Mouse (Mus musculus) cerebellum, adult 9-10 months (tissue): ENCODE results near the gene Prkch.
"Not testable (repeated sequence)": the region's sequence is repeated elsewhere in the genome, so short reads cannot be mapped to it uniquely, and the experiment has no call there.

Experiments used
- DNase-seq: peaks from one replicate; pipeline ENCODE4 v3.0.0; 2022

Gene Prkch

GRCm38 (mm10) chr12:73584610-73585240 is at the start of gene Prkch:
TSS of gene Prkch (plus strand) at chr12:73584796.
- DNase-seq: no peak

DNA sequence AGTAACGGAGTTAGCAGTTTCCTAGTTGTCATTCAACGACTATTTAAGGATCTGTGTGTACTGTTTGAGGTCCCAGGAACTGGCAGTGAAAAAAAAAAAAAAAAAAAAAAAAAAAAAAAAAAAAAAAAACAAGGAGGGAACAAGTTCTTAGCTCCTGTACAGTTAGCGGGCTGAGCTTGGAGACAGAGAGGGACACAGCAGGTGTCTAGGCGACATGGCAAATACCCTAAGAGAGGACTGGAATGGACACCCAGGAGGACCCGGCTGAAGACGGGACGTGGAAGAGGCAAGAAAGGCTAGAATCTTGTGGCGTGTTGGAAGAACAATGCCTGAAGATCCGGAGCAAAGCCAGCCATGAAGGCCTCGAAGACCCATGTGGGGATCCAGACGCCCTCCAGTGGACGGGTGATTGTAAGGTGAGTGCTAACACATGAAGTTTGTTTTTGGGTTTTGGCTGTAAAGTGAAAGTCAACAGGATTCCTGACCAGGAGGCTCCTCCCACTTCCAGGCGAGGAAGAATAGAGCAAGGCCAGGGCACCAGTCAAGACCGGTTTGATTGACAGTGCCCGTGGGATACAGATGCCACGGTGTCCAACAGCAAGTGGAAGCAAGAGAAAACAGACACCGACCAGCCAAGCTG is 47.0 kb upstream of the Prkch start:
- no peak for DNase-seq

- DNase-seq: not testable (repeated sequence)
Measured at GRCm38 (mm10) chr12:73538139-73538508, 46.5 kb upstream of the Prkch start.

DNA sequence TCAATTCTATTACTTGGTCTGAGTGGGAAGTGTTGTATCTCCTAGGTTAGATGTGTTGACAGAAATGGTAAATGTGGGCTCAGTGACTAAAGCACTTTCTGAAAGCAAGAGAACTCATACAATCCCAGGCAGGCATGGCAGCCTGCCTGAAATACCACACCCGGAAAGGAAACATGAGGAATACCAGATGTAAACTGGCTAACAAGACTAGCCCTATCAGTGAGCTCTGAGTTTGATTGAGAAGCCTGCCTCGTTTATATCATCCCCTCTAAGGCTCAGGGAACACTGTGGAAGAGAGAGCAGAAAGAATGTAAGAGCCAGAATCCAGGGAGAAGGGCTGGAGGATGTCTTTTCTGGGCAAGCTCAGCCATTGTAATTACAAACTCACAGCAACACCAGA is 45.4 kb upstream of the Prkch start:
- DNase-seq: no peak

- DNase-seq: no peak
Measured at GRCm38 (mm10) chr12:73540402-73540801, 44.2 kb upstream of the Prkch start.

GRCm38 (mm10) chr12:73543191-73543590 is 41.4 kb upstream of the Prkch start:
- DNase-seq: no peak

- no peak for DNase-seq
Measured at GRCm38 (mm10) chr12:73544736-73545671, 39.6 kb upstream of the Prkch start.

DNA sequence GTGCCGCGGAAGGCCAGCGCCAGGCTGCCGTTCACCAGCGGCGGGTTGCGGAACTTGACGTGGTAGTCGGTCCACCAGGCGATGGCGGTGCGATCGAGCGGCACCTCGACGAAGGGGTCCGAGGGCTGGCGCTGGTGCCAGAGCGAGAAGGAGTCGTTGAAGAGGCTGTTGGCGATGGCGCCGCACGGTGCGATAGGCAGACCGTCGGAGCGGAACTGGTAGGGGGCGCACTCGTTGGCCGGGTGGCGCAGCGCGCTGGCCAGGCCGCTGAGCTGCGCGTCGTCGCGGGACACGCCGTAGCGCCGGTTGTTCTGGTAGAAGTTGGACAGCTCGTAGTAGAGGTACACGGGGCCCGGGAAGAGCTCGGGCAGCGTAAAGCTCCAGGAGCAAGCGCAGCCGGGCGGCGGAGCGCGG is 38.9 kb upstream of the Prkch start:
- DNase-seq: no peak

GRCm38 (mm10) chr12:73546086-73546711 is 38.4 kb upstream of the Prkch start, which contains the start of gene Tmem30b:
TSS of gene Tmem30b (minus strand) at chr12:73546392.
- DNase-seq: no peak

GRCm38 (mm10) chr12:73547646-73548045 is 37.0 kb upstream of the Prkch start:
- DNase-seq: no peak

DNA sequence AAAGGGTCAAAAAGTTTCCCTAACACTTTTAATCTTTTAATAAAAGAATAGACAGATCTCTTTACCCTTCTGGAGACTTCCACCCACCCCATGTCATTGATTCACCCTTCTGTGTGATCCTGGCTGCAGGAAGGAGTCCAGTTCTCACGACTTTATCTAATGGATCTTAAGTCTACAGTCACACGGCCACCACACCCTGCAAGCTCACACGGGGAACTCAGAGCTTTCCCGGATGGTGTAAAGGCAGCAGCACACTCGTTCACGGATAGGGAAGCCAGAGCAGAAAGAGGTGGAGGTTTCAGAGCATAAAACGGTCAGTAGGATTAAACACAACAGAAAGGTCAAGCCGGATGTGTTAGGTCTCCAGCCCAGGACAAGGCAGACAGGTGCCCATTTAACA is 36.3 kb upstream of the Prkch start:
- no peak for DNase-seq

GRCm38 (mm10) chr12:73554155-73554554 is 30.4 kb upstream of the Prkch start:
- peak; percentile 42 for DNase-seq

- no peak for DNase-seq
Measured at GRCm38 (mm10) chr12:73558525-73559195, 25.9 kb upstream of the Prkch start.

- no peak for DNase-seq
Measured at GRCm38 (mm10) chr12:73560091-73560490, 24.5 kb upstream of the Prkch start.

GRCm38 (mm10) chr12:73563122-73563521 is 21.5 kb upstream of the Prkch start:
- not testable (repeated sequence) for DNase-seq

- no peak for DNase-seq
Measured at GRCm38 (mm10) chr12:73564176-73564575, 20.4 kb upstream of the Prkch start.

DNA sequence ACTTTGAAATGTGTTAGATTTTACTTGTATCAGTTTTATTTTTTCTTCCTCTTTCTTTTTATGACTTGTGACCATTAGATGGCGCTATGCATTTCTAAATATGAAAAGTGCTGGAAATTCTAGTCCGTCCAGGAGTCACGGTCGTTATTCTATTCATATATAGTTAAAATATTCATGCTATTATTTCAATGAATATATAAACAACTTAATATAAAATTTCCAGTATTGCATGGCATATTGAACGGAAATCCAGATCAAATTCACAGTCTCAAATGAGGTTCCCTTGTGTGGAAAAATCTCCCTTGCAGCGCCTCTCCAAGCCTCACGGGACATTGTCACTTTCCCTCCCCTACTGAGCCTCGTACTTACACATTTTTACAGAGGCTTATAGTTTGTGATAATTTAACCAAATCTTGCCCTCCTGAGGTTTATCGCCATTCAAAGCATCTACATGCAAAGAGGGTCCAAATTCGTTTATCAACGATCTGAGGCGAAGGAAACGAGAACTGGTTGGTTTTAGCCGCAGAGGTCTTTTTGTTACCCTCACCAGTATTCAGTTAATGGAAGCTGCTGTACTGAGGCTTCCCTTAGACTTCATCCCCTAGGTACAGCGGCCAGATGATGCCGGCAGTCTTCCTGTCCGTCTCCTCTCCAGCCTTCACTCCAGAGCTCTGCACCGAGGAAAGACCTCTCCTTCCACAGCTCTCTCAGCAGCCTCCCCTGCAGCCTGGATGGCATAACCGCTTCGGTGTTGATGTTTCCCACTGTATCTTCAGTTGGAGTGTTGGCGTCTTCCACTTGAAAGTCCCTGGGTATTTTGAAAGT is 19.6 kb upstream of the Prkch start:
- DNase-seq: peak; percentile 32

- DNase-seq: no peak
Measured at GRCm38 (mm10) chr12:73565620-73565969, 19.0 kb upstream of the Prkch start.

- no peak for DNase-seq
Measured at GRCm38 (mm10) chr12:73574632-73575031, 10.0 kb upstream of the Prkch start.

DNA sequence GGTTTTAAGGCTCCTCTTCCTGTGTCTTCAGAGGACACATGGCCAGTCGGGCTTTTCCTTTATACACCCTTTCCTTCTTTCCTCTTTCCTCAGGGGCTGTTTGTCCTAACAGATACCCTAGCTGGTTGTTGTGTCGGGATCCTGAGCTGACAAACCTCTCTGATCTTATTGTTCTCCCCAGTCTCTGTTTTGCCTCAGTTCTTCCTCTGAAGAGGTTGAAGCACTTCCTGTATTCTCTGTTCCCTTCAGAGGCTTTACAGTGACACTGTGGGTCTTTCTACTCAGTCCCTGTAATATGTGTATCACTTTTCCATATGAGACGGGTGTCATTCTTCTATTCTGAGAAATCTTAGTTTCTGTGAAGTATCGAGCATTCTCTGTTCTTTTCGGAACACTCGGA is 6.5 kb upstream of the Prkch start:
- no peak for DNase-seq

- DNase-seq: no peak
Measured at GRCm38 (mm10) chr12:73580811-73581210, 3.8 kb upstream of the Prkch start.

DNA sequence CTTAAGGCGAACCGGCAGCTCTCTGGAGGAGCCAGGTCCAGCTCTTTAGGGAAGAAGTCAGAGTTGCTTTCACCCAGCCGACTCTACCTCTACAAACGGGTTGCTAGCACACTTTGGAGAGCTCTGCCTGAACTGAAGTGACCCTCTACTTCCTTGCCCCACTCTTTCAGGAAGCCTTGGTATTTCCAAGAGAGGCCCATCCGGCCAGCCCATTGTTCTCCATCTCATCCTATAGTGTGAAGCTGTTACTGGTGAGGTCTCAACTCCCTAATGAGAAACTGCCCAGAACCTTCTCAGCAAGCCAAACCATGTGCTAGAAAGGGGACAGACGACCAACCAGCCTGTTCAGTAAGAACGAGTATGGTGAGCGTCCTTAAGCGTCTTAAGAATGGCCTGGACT is 1.3 kb upstream of the Prkch start:
- DNase-seq: no peak
